Mouse (Mus musculus) hindbrain, embryonic 13.5 days (tissue): Measurements from ENCODE around the gene Tysnd1. TPM values are rescaled to one million over a fixed set of nuclear protein-coding genes. Genes with fewer than 3 reads are reported as not detected.

Source experiments
- ATAC-seq: fragments of 200-750 bp; cut with Nextera tagmentation; 2 replicates; pipeline ENCODE4 v1.8.0; 2017; ENCODE audit warnings: moderate TSS enrichment; ENCODE audit not compliant: low FRiP score
- H3K27ac ChIP-seq: fragments of 300-500 bp; sonication (generic); 2 replicates; pipeline ENCODE4 v1.5.1; 2015; ENCODE audit warnings: inconsistent platforms, mild to moderate bottlenecking, moderate library complexity
- H3K27me3 ChIP-seq: fragments of 300-500 bp; sonication (generic); 2 replicates; pipeline ENCODE4 v1.6.1; 2015; ENCODE audit warnings: mild to moderate bottlenecking, inconsistent platforms
- H3K36me3 ChIP-seq: fragments of 300-500 bp; sonication (generic); 2 replicates; pipeline ENCODE4 v1.6.1; 2015; ENCODE audit warnings: mild to moderate bottlenecking, inconsistent platforms
- H3K4me1 ChIP-seq: fragments of 300-500 bp; sonication (generic); replicated peaks from 2 replicates; pipeline ENCODE4 v1.6.1; 2015; ENCODE audit warnings: inconsistent platforms
- H3K4me2 ChIP-seq: fragments of 300-500 bp; sonication (generic); 2 replicates; pipeline ENCODE4 v1.6.1; 2015; ENCODE audit warnings: inconsistent platforms, mild to moderate bottlenecking, moderate library complexity
- H3K4me3 ChIP-seq: fragments of 300-500 bp; sonication (generic); 2 replicates; pipeline ENCODE4 v1.5.1; 2015; ENCODE audit warnings: mild to moderate bottlenecking, inconsistent platforms
- H3K9ac ChIP-seq: fragments of 300-500 bp; sonication (generic); 2 replicates; pipeline ENCODE4 v1.6.1; 2015; ENCODE audit warnings: mild to moderate bottlenecking, inconsistent platforms
- H3K9me3 ChIP-seq: fragments of 300-500 bp; sonication (generic); 2 replicates; pipeline ENCODE4 v1.6.1; 2016; ENCODE audit warnings: inconsistent platforms
- WGBS: fragments of 180-500 bp; shearing (Covaris S2); methylation state at CpG from one replicate; pipeline ENCODE4 v1.1.7; 2015; 5-methylcytosine and 5-hydroxymethylcytosine counted together
- polyA plus RNA-seq: library from polyadenylated mRNA; unstranded; fragments of >200 nt; fragmentation: Nextera tagmentation; extraction: Ambion mirVana; gene quantifications from 2 replicates; pipeline ENCODE4 v1.2.1, GENCODE M21; 2015

Gene Tysnd1
- polyA plus RNA-seq, 1 experiment from 2014 or later = 24.7 TPM

DNA sequence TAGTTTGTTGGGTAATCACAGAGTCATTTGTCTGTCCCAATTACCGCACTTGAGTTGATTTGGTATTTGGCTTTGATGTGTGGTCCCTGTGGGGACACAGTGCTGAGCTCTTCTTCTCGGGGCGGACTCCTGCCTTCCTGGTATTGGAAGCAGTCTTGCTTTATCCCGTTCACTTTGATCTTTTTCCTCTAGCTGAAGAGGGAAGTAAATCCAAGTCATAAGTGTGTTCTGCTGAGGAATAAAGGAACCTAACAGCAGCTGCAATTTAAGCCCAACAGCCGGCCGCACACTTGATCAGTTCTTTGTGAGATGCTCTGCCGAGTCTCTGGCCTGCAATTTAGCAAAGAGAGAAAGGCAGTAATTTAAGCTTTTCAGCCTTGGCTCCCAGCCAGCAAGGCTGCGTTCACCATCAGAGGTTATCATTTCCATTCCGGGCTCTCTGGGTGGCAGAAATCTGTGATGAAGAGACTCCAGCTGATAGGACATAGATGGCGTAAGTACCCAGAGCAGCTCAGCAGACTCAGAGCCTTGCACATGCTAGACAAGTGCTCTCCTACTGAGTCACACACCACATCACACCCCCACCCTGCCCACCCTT lies 32.8 kb upstream of the Tysnd1 start:
- Histone ChIP-seq H3K9me3 (no peaks in the 10 kb centered on the region), H3K36me3 (peaks cover 69% of the 10 kb centered on the region), H3K27me3 (no peaks in the 10 kb centered on the region), H3K4me2 (no peak overlapping the region), H3K4me1 (peaks cover 6% of the 10 kb centered on the region; the same call in 1 of the 2 replicates), H3K4me3 (no peak overlapping the region), H3K9ac (0 out of 2 replicates have a peak overlapping the region, but pooled peaks have one; percentile 29), H3K27ac (peak overlapping the region; percentile 66)
- WGBS = 52% methylated on average over 10 of the region's 10 CpGs
- ATAC-seq = no peak

DNA sequence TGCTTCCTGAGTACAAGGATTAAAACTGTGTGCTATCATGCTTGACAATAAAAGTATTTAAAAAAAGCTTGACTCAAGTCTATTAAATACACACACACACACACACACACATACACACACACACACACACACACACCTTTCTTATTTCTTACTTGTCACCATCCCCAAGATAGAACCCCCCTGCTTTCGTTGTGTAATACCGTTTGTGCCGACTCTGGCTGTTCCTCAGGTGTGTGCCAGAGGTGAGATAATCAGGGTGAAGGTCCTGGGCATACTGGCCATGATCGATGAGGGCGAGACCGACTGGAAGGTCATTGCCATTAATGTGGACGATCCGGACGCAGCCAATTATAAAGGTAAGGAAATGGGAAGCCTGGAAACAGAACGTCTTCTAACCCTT lies 30.2 kb upstream of the Tysnd1 start:
- H3K4me2 ChIP-seq = no peak overlapping the region
- WGBS = 95% methylated on average over 10 of the region's 10 CpGs
- no peak overlapping the region for H3K9ac ChIP-seq
- H3K36me3 ChIP-seq = peaks cover 85% of the 10 kb centered on the region
- H3K4me1 ChIP-seq = peaks cover 6% of the 10 kb centered on the region; the same call in 1 of the 2 replicates
- no peaks in the 10 kb centered on the region for H3K27me3 ChIP-seq
- no peaks in the 10 kb centered on the region for H3K9me3 ChIP-seq
- no peak overlapping the region for H3K27ac ChIP-seq
- ATAC-seq = no peak
- H3K4me3 ChIP-seq = no peak overlapping the region

DNA sequence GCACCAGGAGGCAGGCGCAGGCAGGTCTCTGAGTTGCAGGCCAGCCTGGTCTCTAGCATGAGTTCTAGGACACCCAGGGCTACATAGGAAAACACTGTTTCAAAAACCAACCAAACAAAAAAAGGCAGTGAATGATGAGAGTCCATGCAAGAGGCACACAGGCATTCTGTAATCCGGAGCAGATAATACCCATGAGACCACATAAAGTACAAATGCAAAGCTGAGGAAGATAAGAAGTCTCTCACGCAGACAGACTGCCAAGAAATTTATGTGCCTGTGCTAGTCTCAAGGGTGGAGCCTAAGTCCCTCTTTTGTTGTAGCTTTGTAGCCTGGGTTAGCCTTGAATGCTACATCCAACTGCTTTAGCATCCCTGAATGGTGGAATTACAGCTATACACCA lies 29.7 kb upstream of the Tysnd1 start:
- Histone ChIP-seq H3K9me3 (no peaks in the 10 kb centered on the region), H3K36me3 (peaks cover 87% of the 10 kb centered on the region), H3K27me3 (no peaks in the 10 kb centered on the region), H3K4me2 (no peak overlapping the region), H3K4me1 (peaks cover 6% of the 10 kb centered on the region; the same call in 1 of the 2 replicates), H3K27ac (no peak overlapping the region), H3K4me3 (no peak overlapping the region), H3K9ac (no peak overlapping the region; the same call in 1 of the 2 replicates)
- WGBS = 88% methylated on average over 3 of the region's 3 CpGs
- no peak for ATAC-seq

DNA sequence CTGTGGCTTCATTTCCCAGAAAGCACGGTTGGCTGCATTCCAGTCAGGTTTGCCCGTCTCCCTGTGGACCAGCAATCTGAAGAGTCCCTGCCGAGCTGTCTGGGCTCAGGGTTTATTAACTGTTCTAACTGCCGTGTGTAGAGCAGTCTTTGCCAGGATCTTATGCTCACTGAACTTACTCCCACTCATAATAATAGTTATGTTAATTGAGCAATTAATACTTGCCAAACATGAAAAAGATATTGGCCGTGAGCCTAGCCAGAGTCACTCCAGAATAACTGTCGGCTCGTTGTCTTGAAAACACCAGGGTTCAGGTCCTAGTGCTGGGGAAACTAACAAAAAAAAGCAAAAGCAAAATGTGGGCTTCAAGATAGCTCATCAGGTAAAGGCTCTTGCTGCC lies 26.0 kb upstream of the Tysnd1 start:
- Histone ChIP-seq H3K27ac (peak overlapping the region; percentile 50; the same call in 1 of the 2 replicates), H3K4me3 (no peak overlapping the region), H3K36me3 (peaks cover 90% of the 10 kb centered on the region), H3K4me1 (no peaks in the 10 kb centered on the region), H3K4me2 (no peak overlapping the region), H3K27me3 (no peaks in the 10 kb centered on the region), H3K9ac (no peak overlapping the region), H3K9me3 (no peaks in the 10 kb centered on the region)
- WGBS = 53% methylated on average over 7 of the region's 7 CpGs
- ATAC-seq = peak; percentile 69; the same call in 1 of the 2 replicates

DNA sequence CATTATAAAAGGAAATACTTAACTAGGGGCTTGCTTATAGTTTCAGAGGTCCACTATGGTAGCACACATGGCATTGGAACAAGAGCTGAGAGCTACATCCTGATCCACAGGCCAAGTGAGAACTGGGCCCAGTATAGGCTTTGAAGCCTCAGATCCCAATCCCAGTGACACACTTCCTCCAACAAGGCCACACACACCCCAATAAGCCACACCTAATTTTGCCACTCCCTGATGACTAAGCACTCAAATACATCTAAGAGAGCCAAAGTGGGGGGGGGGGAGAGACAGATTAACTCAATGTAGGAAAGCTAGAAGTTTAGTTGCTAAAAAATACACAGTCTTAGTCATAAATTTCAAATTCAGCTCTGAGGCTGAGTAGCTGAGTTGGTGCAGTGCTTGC lies 25.4 kb upstream of the Tysnd1 start:
- Histone ChIP-seq H3K36me3 (peaks cover 90% of the 10 kb centered on the region), H3K4me1 (no peaks in the 10 kb centered on the region), H3K4me3 (no peak overlapping the region), H3K9me3 (no peaks in the 10 kb centered on the region), H3K27me3 (no peaks in the 10 kb centered on the region), H3K27ac (no peak overlapping the region), H3K4me2 (no peak overlapping the region), H3K9ac (no peak overlapping the region)
- ATAC-seq = no peak

DNA sequence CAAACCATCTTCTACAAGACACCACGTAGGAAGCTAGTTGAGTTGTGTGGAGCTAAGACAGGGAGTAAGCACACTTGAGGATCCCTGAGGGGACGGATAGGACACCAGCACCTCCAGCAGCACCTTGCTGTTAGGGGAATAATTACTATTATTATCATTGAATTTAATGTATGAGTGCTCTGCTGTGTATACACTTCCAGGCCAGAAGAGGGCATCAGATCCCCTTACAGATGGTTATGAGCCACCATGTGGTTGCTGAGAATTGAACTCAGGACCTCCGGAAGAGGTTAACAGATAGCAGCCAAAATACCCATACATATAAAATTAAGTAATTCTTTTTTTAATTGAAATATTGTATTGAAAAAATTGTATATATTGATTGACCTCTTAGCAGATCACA lies 24.6 kb upstream of the Tysnd1 start:
- Histone ChIP-seq H3K4me1 (no peaks in the 10 kb centered on the region), H3K4me3 (no peak overlapping the region), H3K4me2 (no peak overlapping the region), H3K9ac (no peak overlapping the region), H3K36me3 (peaks cover 90% of the 10 kb centered on the region), H3K27ac (no peak overlapping the region), H3K27me3 (no peaks in the 10 kb centered on the region), H3K9me3 (no peaks in the 10 kb centered on the region)
- 99% methylated on average over 3 of the region's 3 CpGs for WGBS
- ATAC-seq = no peak

DNA sequence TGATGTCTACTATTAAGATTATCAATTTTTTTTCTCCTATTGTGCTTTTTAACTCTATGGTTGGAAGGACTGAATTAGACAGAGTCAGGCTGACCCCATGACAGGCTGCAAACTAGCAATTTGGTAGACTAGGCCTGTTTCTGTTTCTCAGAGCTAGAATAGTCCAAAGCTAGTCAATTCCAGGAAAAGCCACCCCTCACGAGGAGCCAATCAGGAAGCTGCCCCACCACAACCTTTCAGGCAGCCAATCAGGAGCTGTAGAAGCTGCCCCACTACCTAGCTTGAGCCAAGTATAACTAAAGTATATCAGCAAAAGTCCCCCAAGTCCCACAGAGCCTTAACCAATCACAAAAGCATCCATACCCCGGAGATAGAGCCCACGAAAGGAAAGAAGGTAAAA lies 19.4 kb upstream of the Tysnd1 start:
- no peak for ATAC-seq
- no peak overlapping the region for H3K4me2 ChIP-seq
- H3K4me1 ChIP-seq = peaks cover 12% of the 10 kb centered on the region
- no peak overlapping the region for H3K4me3 ChIP-seq
- no peak overlapping the region for H3K9ac ChIP-seq
- no peaks in the 10 kb centered on the region for H3K27me3 ChIP-seq
- H3K36me3 ChIP-seq = peaks cover 47% of the 10 kb centered on the region
- no peaks in the 10 kb centered on the region for H3K9me3 ChIP-seq
- WGBS = 89% methylated on average over 3 of the region's 3 CpGs
- no peak overlapping the region for H3K27ac ChIP-seq

DNA sequence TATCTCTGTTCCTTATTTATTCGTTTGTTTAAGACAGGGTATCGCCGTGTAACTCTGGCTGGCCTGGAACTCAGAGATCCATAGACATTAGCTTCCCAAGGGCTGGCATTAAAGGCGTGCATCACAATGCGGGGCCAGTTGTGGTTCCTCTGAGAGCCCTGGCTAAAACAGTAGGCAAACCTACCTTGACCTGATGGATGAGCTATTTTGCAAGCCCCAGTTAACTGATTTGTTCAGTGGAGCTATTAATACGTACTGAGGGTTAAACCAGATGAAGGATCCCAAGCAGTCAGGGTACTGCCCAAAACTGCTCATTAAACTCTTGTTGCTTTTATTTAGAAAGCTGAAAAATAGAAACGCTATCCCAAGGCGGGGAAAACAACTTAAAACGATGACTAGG lies 15.8 kb upstream of the Tysnd1 start:
- H3K4me3 ChIP-seq = peak overlapping the region; percentile 94
- 36% methylated on average over 9 of the region's 9 CpGs for WGBS
- H3K27me3 ChIP-seq = no peaks in the 10 kb centered on the region
- peak overlapping the region; percentile 59 for H3K4me2 ChIP-seq
- peaks cover 19% of the 10 kb centered on the region for H3K36me3 ChIP-seq
- peak overlapping the region; percentile 80 for H3K9ac ChIP-seq
- no peaks in the 10 kb centered on the region for H3K9me3 ChIP-seq
- no peak; the same call in 1 of the 2 replicates for ATAC-seq
- H3K4me1 ChIP-seq = peaks cover 30% of the 10 kb centered on the region
- peak overlapping the region; percentile 86 for H3K27ac ChIP-seq

DNA sequence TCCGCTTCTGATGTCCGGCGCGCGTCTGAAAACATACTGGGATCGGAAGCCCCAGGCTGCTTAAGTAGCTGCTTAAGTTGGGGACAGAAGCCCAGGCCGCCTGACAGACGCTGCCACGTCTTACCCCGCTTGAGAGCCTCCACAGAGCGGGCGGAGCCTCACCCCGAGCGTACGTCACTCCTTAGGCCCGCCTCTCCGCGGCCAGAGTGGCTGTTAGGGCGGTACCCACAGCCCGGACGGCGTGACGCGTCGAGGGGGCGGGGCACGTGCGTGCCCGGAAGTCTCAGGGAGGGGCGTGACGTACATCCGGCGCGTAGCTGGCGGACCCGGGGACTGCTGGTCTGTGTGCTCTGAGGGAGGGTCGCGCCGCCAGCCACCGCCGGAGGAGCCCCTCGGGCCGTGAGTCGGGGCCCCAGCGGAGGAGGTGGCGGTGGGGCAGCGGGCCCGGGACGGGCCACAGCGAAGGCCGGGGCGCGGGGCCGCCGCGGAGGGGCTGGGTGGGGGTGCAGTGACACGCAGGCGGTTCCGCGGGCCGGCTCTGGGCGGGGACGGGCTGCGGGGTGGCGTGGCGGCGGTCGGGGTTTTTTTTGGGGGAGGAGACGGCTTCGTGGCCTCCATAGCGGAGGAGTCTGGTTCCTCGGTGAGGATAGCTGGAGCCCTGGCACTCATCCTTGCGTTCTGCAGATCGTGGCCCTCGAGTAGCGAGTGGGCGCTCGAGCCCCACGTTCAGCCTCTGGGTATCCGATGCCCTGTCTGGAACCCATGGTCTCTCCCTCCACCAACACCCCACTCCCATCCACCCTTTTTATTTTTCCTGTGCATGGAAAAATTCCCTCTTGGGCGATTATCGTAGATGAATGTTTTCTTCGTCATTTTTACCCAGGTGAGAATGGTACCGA lies 15.1 kb upstream of the Tysnd1 start, which contains the start of gene Sar1a:
Sar1a (plus strand) TSS at position 285 of the 899 bp plus-strand sequence.
- Histone ChIP-seq H3K4me3 (peak within 1 kb of the TSS; percentile 94), H3K4me1 (peaks cover 30% of the 10 kb centered on the region), H3K9me3 (no peaks in the 10 kb centered on the region), H3K36me3 (peaks cover 18% of the 10 kb centered on the region), H3K27ac (peak within 1 kb of the TSS; percentile 87), H3K27me3 (no peaks in the 10 kb centered on the region), H3K4me2 (peak within 1 kb of the TSS; percentile 97), H3K9ac (peak within 1 kb of the TSS; percentile 97)
- under 1% methylated on average over 77 of the region's 84 CpGs for WGBS
- ATAC-seq = peak; percentile 100

DNA sequence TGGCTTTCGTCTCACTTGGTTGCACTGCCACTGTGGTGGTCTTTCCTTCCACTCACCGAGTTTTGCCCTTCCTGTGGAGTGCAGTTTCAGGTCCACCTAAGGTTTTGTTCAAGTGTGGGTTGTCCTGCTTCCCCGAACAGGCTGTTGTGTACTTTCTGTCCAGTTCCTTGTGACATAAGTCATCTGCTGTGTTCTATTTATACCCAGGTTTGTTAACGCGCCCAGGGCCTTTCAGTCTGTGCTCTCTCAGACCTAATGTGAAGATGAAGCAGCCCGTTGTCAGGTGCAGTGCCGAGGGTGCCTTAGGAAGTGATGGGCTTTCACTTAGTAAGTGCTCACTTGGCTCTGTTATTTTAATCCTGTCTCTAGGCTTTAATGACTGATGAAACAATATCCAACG lies 5.9 kb upstream of the Tysnd1 start:
- Histone ChIP-seq H3K27me3 (no peaks in the 10 kb centered on the region), H3K9ac (no peak overlapping the region), H3K27ac (no peak overlapping the region), H3K9me3 (no peaks in the 10 kb centered on the region), H3K4me2 (no peak overlapping the region), H3K36me3 (peaks cover 81% of the 10 kb centered on the region), H3K4me1 (no peaks in the 10 kb centered on the region), H3K4me3 (no peak overlapping the region)
- WGBS = 92% methylated on average over 8 of the region's 8 CpGs
- no peak for ATAC-seq

DNA sequence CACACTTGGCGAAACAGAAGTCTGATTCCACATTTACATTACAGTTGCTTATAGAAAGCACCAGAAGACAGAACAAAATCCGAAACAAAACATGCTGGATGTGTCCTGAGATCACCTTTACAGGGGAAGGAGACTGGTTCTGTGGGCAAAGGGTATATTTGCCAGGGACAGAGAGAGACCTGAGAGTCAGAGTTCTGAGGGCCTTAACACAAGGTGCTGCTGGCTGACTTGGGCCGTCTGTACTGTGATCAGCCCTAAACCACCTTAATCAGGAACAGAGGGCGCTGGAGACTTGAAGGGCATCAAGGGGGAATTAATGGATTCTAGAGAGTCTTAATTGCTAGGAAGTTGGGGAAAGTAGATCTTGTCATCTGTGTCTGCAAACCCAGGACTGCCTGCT lies 1.8 kb upstream of the Tysnd1 start:
- Histone ChIP-seq H3K36me3 (peaks cover 48% of the 10 kb centered on the region), H3K4me1 (peaks cover 26% of the 10 kb centered on the region), H3K27ac (no peak overlapping the region), H3K9me3 (no peaks in the 10 kb centered on the region), H3K9ac (no peak overlapping the region), H3K4me2 (no peak overlapping the region), H3K27me3 (no peaks in the 10 kb centered on the region), H3K4me3 (no peak overlapping the region)
- 80% methylated on average over 4 of the region's 4 CpGs for WGBS
- ATAC-seq = no peak

DNA sequence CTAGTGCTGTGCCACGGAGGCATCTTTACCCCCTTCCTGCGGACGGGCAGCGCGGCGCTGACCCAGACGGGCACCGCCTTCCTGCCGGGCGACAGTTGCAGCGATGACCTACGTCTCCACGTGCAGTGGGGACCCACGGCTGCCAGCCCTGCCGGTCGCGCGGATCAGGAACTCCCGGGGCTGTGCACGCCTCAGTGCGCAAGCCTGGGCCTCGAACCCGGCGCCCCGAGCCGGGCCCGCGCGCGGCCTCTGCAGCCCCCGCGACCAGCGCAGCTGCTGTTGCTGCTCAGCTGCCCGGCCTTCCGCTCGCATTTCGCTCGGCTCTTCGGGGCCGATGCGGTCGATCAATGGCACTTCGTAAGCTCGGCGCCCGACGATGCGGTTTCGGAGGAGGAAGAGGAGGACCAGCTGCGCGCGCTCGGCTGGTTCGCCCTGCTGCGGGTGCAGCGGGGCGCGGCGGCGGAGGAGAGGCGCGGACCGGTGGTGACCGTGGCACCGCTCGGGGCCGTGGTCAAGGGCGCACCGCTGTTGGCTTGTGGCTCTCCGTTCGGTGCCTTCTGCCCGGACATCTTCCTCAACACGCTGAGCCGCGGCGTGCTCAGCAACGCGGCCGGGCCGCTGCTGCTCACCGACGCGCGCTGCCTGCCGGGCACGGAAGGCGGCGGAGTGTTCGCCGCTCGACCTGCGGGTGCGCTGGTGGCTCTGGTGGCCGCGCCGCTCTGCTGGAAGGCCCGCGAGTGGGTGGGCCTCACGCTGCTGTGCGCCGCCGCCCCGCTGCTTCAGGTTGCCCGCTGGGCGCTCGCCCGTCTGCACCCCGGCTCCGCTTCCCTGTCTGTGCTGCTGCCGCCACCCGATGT lies 617 bp downstream of the Tysnd1 start:
- ATAC-seq = peak; percentile 9; the same call in 1 of the 2 replicates
- under 1% methylated on average over 105 of the region's 111 CpGs for WGBS
- H3K9ac ChIP-seq = peak overlapping the region; percentile 86
- no peaks in the 10 kb centered on the region for H3K27me3 ChIP-seq
- peaks cover 32% of the 10 kb centered on the region for H3K4me1 ChIP-seq
- peak overlapping the region; percentile 99 for H3K4me2 ChIP-seq
- H3K4me3 ChIP-seq = peak overlapping the region; percentile 87
- H3K36me3 ChIP-seq = peaks cover 34% of the 10 kb centered on the region
- no peaks in the 10 kb centered on the region for H3K9me3 ChIP-seq
- peak overlapping the region; percentile 63 for H3K27ac ChIP-seq
